Mouse (Mus musculus) embryonic facial prominence, embryonic 14.5 days (tissue): ENCODE results near the gene Mettl8. TPM values are rescaled to one million over a fixed set of nuclear protein-coding genes. Genes with fewer than 3 reads are reported as not detected.

Experiments
- ATAC-seq: fragments of 200-750 bp; cut with Nextera tagmentation; 2 replicates; pipeline ENCODE4 v1.8.0; 2017; ENCODE audit warnings: low read depth, moderate number of reproducible peaks, moderate TSS enrichment
- DNase-seq: peaks from one replicate; pipeline ENCODE4 v3.0.0-alpha.2; 2015; ENCODE audit warnings: low spot score
- H3K27ac ChIP-seq: fragments of 300-500 bp; sonication (generic); replicated peaks from 2 replicates; pipeline ENCODE4 v1.5.1; 2014; ENCODE audit warnings: low read depth, mild to moderate bottlenecking, low read length, moderate library complexity
- H3K27me3 ChIP-seq: fragments of 300-500 bp; sonication (generic); replicated peaks from 2 replicates; pipeline ENCODE4 v1.6.1; 2014; ENCODE audit warnings: low read length; ENCODE audit not compliant: control insufficient read depth, insufficient read depth
- H3K36me3 ChIP-seq: fragments of 300-500 bp; sonication (generic); 2 replicates; pipeline ENCODE4 v1.6.1; 2014; ENCODE audit warnings: low read length, mixed read lengths; ENCODE audit not compliant: control insufficient read depth, insufficient read depth
- H3K4me1 ChIP-seq: fragments of 300-500 bp; sonication (generic); 2 replicates; pipeline ENCODE4 v1.6.1; 2014; ENCODE audit warnings: antibody characterized with exemption, low read length; ENCODE audit not compliant: control insufficient read depth, insufficient read depth
- H3K4me2 ChIP-seq: fragments of 300-500 bp; sonication (generic); 2 replicates; pipeline ENCODE4 v1.6.1; 2014; ENCODE audit warnings: low read depth, mild to moderate bottlenecking, low read length, moderate library complexity, mixed read lengths
- H3K4me3 ChIP-seq: fragments of 300-500 bp; sonication (generic); 2 replicates; pipeline ENCODE4 v1.5.1; 2014; ENCODE audit warnings: low read depth, mild to moderate bottlenecking, low read length
- H3K9ac ChIP-seq: fragments of 300-500 bp; sonication (generic); 2 replicates; pipeline ENCODE4 v1.6.1; 2014; ENCODE audit warnings: low read depth, mild to moderate bottlenecking, low read length, moderate library complexity, mixed read lengths
- H3K9me3 ChIP-seq: fragments of 300-500 bp; sonication (generic); 2 replicates; pipeline ENCODE4 v1.6.1; 2016; ENCODE audit warnings: low read length; ENCODE audit not compliant: control insufficient read depth
- WGBS: fragments of 180-500 bp; shearing (Covaris S2); extraction: QIAGEN DNeasy Blood & Tissue Kit; methylation state at CpG from one replicate; pipeline ENCODE4 v1.1.7; 2014; 5-methylcytosine and 5-hydroxymethylcytosine counted together
- polyA plus RNA-seq: library from polyadenylated mRNA; unstranded; fragments of >200 nt; fragmentation: Nextera tagmentation; extraction: Ambion mirVana; gene quantifications from 2 replicates; pipeline ENCODE4 v1.2.1, GENCODE M21; 2014

Mettl8 gene
- polyA plus RNA-seq, 1 experiment from 2014 or later = 14.9 TPM

GRCm38 (mm10) chr2:70944511-70945305, 110.7 kb downstream of the Mettl8 start:
- H3K9ac ChIP-seq = no peak overlapping the region
- no peak overlapping the region for H3K27ac ChIP-seq
- H3K4me1 ChIP-seq = no peaks in the 10 kb centered on the region
- no peak for DNase-seq
- no peaks in the 10 kb centered on the region for H3K9me3 ChIP-seq
- 79% methylated on average over 8 of the region's 8 CpGs for WGBS
- H3K4me3 ChIP-seq = no peak overlapping the region
- ATAC-seq = no peak
- no peak overlapping the region for H3K4me2 ChIP-seq
- no peaks in the 10 kb centered on the region for H3K27me3 ChIP-seq
- H3K36me3 ChIP-seq = no peaks in the 10 kb centered on the region

DNA sequence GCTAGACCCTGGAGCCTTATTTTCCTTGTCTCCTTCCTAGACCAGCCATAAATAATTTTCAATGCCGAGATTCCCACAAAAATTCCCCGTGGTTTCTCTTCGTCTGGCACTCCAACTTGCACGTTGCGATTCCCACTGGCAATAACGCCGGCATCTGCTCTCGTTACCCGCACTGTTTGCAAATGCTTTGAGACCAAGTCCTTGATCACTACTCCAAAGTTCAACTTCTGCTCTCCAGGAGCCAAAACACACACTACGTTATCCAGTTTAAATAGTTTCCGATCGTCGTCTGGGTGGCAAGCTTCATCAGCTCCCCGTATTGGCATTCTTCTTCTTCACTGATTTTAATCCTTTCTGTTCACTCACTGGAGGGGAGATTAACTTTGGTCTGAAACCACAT, 114.6 kb downstream of the Mettl8 start:
- no peak overlapping the region for H3K4me2 ChIP-seq
- no peak overlapping the region for H3K27ac ChIP-seq
- 61% methylated on average over 14 of the region's 14 CpGs for whole genome bisulfite sequencing

DNA sequence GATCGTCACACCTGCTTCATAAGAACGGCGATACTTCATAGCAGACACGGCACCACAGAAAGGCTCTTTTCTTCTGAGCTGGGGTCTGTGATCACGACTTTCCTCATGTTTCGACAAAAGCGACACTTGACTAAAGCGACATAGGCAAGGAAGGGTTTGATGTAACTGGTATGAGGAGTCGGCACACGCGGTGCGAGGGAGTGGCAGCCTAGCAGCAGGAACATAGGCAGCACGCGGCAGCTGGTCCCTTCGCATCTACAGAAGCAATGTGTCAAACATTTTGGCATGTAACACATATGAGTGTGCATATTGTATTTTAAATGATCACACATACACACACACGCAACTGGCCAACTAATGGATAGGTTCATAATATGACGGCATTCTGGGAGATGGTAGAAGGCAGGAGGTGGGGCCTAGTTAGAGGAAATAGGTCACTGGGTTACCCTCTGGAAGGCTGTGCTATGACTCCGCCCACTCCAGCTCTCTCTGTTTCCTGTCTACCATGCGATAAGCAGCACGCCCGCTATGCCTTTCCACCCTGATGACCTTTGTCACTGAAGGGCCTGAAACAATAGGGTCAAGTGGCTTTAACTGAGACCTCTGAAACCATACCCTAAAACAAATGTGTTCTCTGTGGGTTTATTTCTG, 116.4 kb downstream of the Mettl8 start:
- H3K9me3 ChIP-seq = no peaks in the 10 kb centered on the region
- WGBS = 89% methylated on average over 21 of the region's 21 CpGs
- ATAC-seq (no peak), DNase-seq (no peak)
- H3K4me1 ChIP-seq = no peaks in the 10 kb centered on the region
- H3K27me3 ChIP-seq = no peaks in the 10 kb centered on the region
- H3K4me3 ChIP-seq = no peak overlapping the region
- no peak overlapping the region for H3K27ac ChIP-seq
- no peak overlapping the region for H3K4me2 ChIP-seq
- H3K36me3 ChIP-seq = no peaks in the 10 kb centered on the region
- H3K9ac ChIP-seq = no peak overlapping the region

More for the DNA sequence above, 114.6 kb downstream of the Mettl8 start:
- Histone ChIP-seq H3K9ac (no peak overlapping the region), H3K4me1 (no peaks in the 10 kb centered on the region), H3K4me3 (no peak overlapping the region), H3K9me3 (no peaks in the 10 kb centered on the region), H3K27me3 (no peaks in the 10 kb centered on the region), H3K36me3 (no peaks in the 10 kb centered on the region)
- DNase-seq (no peak), ATAC-seq (no peak)

DNA sequence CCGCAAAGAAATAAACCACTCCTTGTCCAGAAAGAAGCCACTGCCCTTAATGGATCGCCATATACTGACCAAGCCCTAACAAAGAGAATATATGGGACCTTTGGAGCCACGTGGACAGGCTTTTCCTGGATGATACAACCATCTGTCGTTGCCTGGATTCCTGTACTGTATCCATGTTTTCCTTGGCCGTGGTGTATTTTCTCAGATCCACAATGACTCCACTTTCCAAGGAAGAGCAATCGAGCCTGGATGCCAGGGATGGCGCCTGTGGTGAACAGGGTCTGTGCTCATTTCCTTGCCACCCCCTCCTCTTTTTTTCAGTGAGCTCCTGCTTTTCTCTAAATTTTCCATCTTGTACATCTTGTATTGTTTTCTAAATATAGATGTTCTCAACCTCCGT, 120.6 kb downstream of the Mettl8 start:
- ATAC-seq = no peak
- Histone ChIP-seq H3K4me1 (no peaks in the 10 kb centered on the region), H3K4me3 (no peak overlapping the region), H3K36me3 (no peaks in the 10 kb centered on the region), H3K9me3 (no peaks in the 10 kb centered on the region), H3K27ac (no peak overlapping the region), H3K27me3 (no peaks in the 10 kb centered on the region), H3K9ac (no peak overlapping the region), H3K4me2 (no peak overlapping the region)
- 78% methylated on average over 8 of the region's 8 CpGs for WGBS
- DNase-seq = no peak

GRCm38 (mm10) chr2:70933516-70933915, 121.9 kb downstream of the Mettl8 start:
- Histone ChIP-seq H3K4me3 (no peak overlapping the region), H3K4me1 (no peaks in the 10 kb centered on the region), H3K9ac (no peak overlapping the region), H3K9me3 (no peaks in the 10 kb centered on the region), H3K4me2 (no peak overlapping the region), H3K27ac (no peak overlapping the region), H3K27me3 (no peaks in the 10 kb centered on the region), H3K36me3 (no peaks in the 10 kb centered on the region)
- ATAC-seq (no peak), DNase-seq (no peak)
- 92% methylated on average over 1 of the region's 1 CpGs for WGBS

- Histone ChIP-seq H3K36me3 (no peaks in the 10 kb centered on the region), H3K9ac (no peak overlapping the region), H3K9me3 (no peaks in the 10 kb centered on the region), H3K4me3 (no peak overlapping the region), H3K27me3 (no peaks in the 10 kb centered on the region), H3K27ac (no peak overlapping the region), H3K4me1 (no peaks in the 10 kb centered on the region), H3K4me2 (no peak overlapping the region)
- ATAC-seq = no peak
- no peak for DNase-seq
- WGBS = 71% methylated on average over 4 of the region's 4 CpGs
These were observed 122.4 kb downstream of the Mettl8 start for GRCm38 (mm10) chr2:70932965-70933364.

- Histone ChIP-seq H3K36me3 (no peaks in the 10 kb centered on the region), H3K9me3 (no peaks in the 10 kb centered on the region), H3K4me3 (no peak overlapping the region), H3K4me1 (no peaks in the 10 kb centered on the region), H3K27me3 (no peaks in the 10 kb centered on the region), H3K4me2 (no peak overlapping the region), H3K27ac (no peak overlapping the region), H3K9ac (no peak overlapping the region)
- no peak for ATAC-seq
- peak; percentile 49 for DNase-seq
- 85% methylated on average over 11 of the region's 11 CpGs for WGBS
These were observed 124.6 kb downstream of the Mettl8 start for GRCm38 (mm10) chr2:70930631-70931288.

GRCm38 (mm10) chr2:70929714-70930113, 125.7 kb downstream of the Mettl8 start:
- ATAC-seq = no peak
- no peaks in the 10 kb centered on the region for H3K27me3 ChIP-seq
- no peak overlapping the region for H3K4me3 ChIP-seq
- no peaks in the 10 kb centered on the region for H3K4me1 ChIP-seq
- H3K9ac ChIP-seq = no peak overlapping the region
- H3K27ac ChIP-seq = no peak overlapping the region
- no peak for DNase-seq
- no peak overlapping the region for H3K4me2 ChIP-seq
- WGBS = 59% methylated on average over 11 of the region's 11 CpGs
- H3K9me3 ChIP-seq = no peaks in the 10 kb centered on the region
- H3K36me3 ChIP-seq = no peaks in the 10 kb centered on the region
